Mouse (Mus musculus) MEL (cell line): ENCODE data around the gene Hp1bp3. TPM values are rescaled to one million over a fixed set of nuclear protein-coding genes. Genes with fewer than 3 reads are reported as not detected.

Source experiments
- DNase-seq: peaks from one replicate; pipeline ENCODE4 v3.0.0; 2011; ENCODE audit warnings: low read depth, low spot score
- H3K27ac ChIP-seq: 2 replicates; pipeline ENCODE4 v1.5.1; 2012; ENCODE audit warnings: low read depth, mild to moderate bottlenecking, control low read depth, low read length, moderate library complexity; ENCODE audit not compliant: control insufficient read depth
- H3K27me3 ChIP-seq, 2 experiments: fragments of 150-350 bp in 1 of 2; sonication (generic) in 1 of 2; 2 replicates each; pipeline ENCODE4 v1.6.1; 2012; ENCODE audit warnings: low read length in 2 of 2, mild to moderate bottlenecking in 2 of 2, improper control_type of control experiment in 1 of 2, moderate library complexity in 1 of 2; ENCODE audit not compliant: insufficient read depth in 2 of 2, control insufficient read depth in 1 of 2
- H3K36me3 ChIP-seq, 2 experiments: 2 replicates each; pipeline ENCODE4 v1.6.1; 2012 to 2014; ENCODE audit warnings: low read length in 2 of 2, improper control_type of control experiment in 1 of 2, inconsistent platforms in 1 of 2, mild to moderate bottlenecking in 1 of 2; ENCODE audit not compliant: insufficient read depth in 2 of 2, control insufficient read depth in 1 of 2
- H3K4me1 ChIP-seq, 2 experiments: fragments of 150-350 bp in 1 of 2; sonication (generic) in 1 of 2; 2 replicates each; pipeline ENCODE4 v1.6.1; 2012; ENCODE audit warnings: low read length in 2 of 2, improper control_type of control experiment in 1 of 2, mild to moderate bottlenecking in 1 of 2; ENCODE audit not compliant: insufficient read depth in 2 of 2, control insufficient read depth in 1 of 2
- H3K4me3 ChIP-seq, 2 experiments: fragments of 150-350 bp in 1 of 2; sonication (generic) in 1 of 2; 2 replicates each; pipeline ENCODE4 v1.5.1; 2012; ENCODE audit warnings: low read depth in 2 of 2, low read length in 2 of 2, mild to moderate bottlenecking in 2 of 2, moderate library complexity in 2 of 2, control low read depth in 1 of 2, improper control_type of control experiment in 1 of 2; ENCODE audit not compliant: control insufficient read depth in 1 of 2, insufficient read depth in 1 of 2
- H3K79me2 ChIP-seq: 2 replicates; pipeline ENCODE4 v1.6.1; 2012; ENCODE audit warnings: mild to moderate bottlenecking, low read length, moderate library complexity; ENCODE audit not compliant: control insufficient read depth, poor library complexity, insufficient read depth
- H3K9ac ChIP-seq: 2 replicates; pipeline ENCODE4 v1.6.1; 2012; ENCODE audit warnings: low read depth, mild to moderate bottlenecking, control low read depth, low read length, moderate library complexity; ENCODE audit not compliant: control insufficient read depth, poor library complexity, severe bottlenecking
- H3K9me3 ChIP-seq: fragments of 150-350 bp; sonication (generic); replicated peaks from 2 replicates; pipeline ENCODE4 v1.6.1; 2012; ENCODE audit warnings: mild to moderate bottlenecking, low read length, improper control_type of control experiment, moderate library complexity; ENCODE audit not compliant: insufficient read depth
- BHLHE40 ChIP-seq: IDR thresholded peaks from 2 replicates; pipeline ENCODE4 v1.6.1; 2012; ENCODE audit warnings: low read depth, mild to moderate bottlenecking, inconsistent platforms, low read length, improper control_type of control experiment, borderline replicate concordance
- CHD1 ChIP-seq: IDR thresholded peaks from 2 replicates; pipeline ENCODE4 v1.6.1; 2012; ENCODE audit warnings: low read depth, mild to moderate bottlenecking, inconsistent platforms, low read length, improper control_type of control experiment
- CTCF ChIP-seq, 3 experiments: IDR thresholded peaks in 2 of 3; conservative IDR thresholded peaks in 1 of 3; 2 replicates each; pipeline ENCODE4 v1.5.1; 2011 to 2012; ENCODE audit warnings: low read length in 3 of 3, low read depth in 2 of 3, mild to moderate bottlenecking in 2 of 3, improper control_type of control experiment in 1 of 3, inconsistent platforms in 1 of 3, mixed read lengths in 1 of 3, moderate library complexity in 1 of 3; ENCODE audit not compliant: control insufficient read depth in 1 of 3, insufficient read depth in 1 of 3, poor library complexity in 1 of 3, severe bottlenecking in 1 of 3
- ETS1 ChIP-seq: IDR thresholded peaks from 2 replicates; pipeline ENCODE4 v1.6.1; 2012; ENCODE audit warnings: low read depth, mild to moderate bottlenecking, inconsistent platforms, low read length, improper control_type of control experiment, moderate library complexity
- GATA1 ChIP-seq: IDR thresholded peaks from 2 replicates; pipeline ENCODE4 v1.6.1; 2011; ENCODE audit warnings: low read depth, low read length, improper control_type of control experiment
- HCFC1 ChIP-seq: IDR thresholded peaks from 2 replicates; pipeline ENCODE4 v1.6.1; 2012; ENCODE audit warnings: low read depth, mild to moderate bottlenecking, inconsistent platforms, low read length, improper control_type of control experiment, moderate library complexity
- JUND ChIP-seq: IDR thresholded peaks from 2 replicates; pipeline ENCODE4 v1.6.1; 2011; ENCODE audit warnings: low read depth, mild to moderate bottlenecking, improper control_type of control experiment, low read length
- KAT2A ChIP-seq: conservative IDR thresholded peaks from 2 replicates; pipeline ENCODE4 v1.6.1; 2012; ENCODE audit warnings: low read depth, low read length, improper control_type of control experiment, inconsistent platforms
- MAFK ChIP-seq: IDR thresholded peaks from 2 replicates; pipeline ENCODE4 v1.6.1; 2011; ENCODE audit warnings: low read depth, mild to moderate bottlenecking, low read length, improper control_type of control experiment, borderline replicate concordance
- MAZ ChIP-seq: IDR thresholded peaks from 2 replicates; pipeline ENCODE4 v1.6.1; 2012; ENCODE audit warnings: low read depth, mild to moderate bottlenecking, inconsistent platforms, low read length, improper control_type of control experiment
- MYC ChIP-seq: IDR thresholded peaks from 2 replicates; pipeline ENCODE4 v1.6.1; 2011; ENCODE audit warnings: low read depth, mild to moderate bottlenecking, low read length, improper control_type of control experiment, moderate library complexity
- NRF1 ChIP-seq: IDR thresholded peaks from 2 replicates; pipeline ENCODE4 v1.6.1; 2014; ENCODE audit warnings: low read depth, mild to moderate bottlenecking, inconsistent platforms, low read length, improper control_type of control experiment, moderate library complexity; ENCODE audit not compliant: poor library complexity, insufficient read depth, severe bottlenecking
- POLR2AphosphoS2 ChIP-seq: IDR thresholded peaks from 2 replicates; pipeline ENCODE4 v1.6.1; 2011; ENCODE audit warnings: low read length, improper control_type of control experiment
- RAD21 ChIP-seq: IDR thresholded peaks from 2 replicates; pipeline ENCODE4 v1.6.1; 2011; ENCODE audit warnings: mild to moderate bottlenecking, low read depth, low read length, improper control_type of control experiment
- SIN3A ChIP-seq: IDR thresholded peaks from 2 replicates; pipeline ENCODE4 v1.6.1; 2012; ENCODE audit warnings: low read length, improper control_type of control experiment, inconsistent platforms
- SMC3 ChIP-seq: IDR thresholded peaks from 2 replicates; pipeline ENCODE4 v1.6.1; 2011; ENCODE audit warnings: low read depth, low read length, improper control_type of control experiment
- TBP ChIP-seq: IDR thresholded peaks from 2 replicates; pipeline ENCODE4 v1.8.0; 2011; ENCODE audit warnings: low read depth, low read length, improper control_type of control experiment
- TCF12 ChIP-seq: IDR thresholded peaks from 2 replicates; pipeline ENCODE4 v1.6.1; 2014; ENCODE audit warnings: low read depth, mild to moderate bottlenecking, inconsistent platforms, low read length, improper control_type of control experiment, moderate library complexity
- UBTF ChIP-seq: IDR thresholded peaks from 2 replicates; pipeline ENCODE4 v1.6.1; 2012; ENCODE audit warnings: low read depth, mild to moderate bottlenecking, inconsistent platforms, low read length, improper control_type of control experiment, moderate library complexity, borderline replicate concordance; ENCODE audit not compliant: insufficient read depth
- ZC3H11A ChIP-seq: IDR thresholded peaks from 2 replicates; pipeline ENCODE4 v1.6.1; 2012; ENCODE audit warnings: low read depth, mild to moderate bottlenecking, inconsistent platforms, low read length, improper control_type of control experiment
- ZKSCAN1 ChIP-seq: IDR thresholded peaks from 2 replicates; pipeline ENCODE4 v1.6.1; 2012; ENCODE audit warnings: low read depth, mild to moderate bottlenecking, inconsistent platforms, low read length, improper control_type of control experiment, moderate library complexity
- ZNF384 ChIP-seq: IDR thresholded peaks from 2 replicates; pipeline ENCODE4 v1.6.1; 2012; ENCODE audit warnings: low read depth, mild to moderate bottlenecking, inconsistent platforms, low read length, improper control_type of control experiment
- polyA plus RNA-seq, 2 experiments: library from polyadenylated mRNA; stranded (reverse) in 1 of 2; unstranded in 1 of 2; fragments of >175 nt in 1 of 2; fragments of >200 nt in 1 of 2; gene quantifications; 2 replicates each; pipeline versions ENCODE4 v1.2.1 to v1.2.4; 2012; ENCODE audit warnings: low replicate concordance in 2 of 2, low read depth in 1 of 2; ENCODE audit not compliant: insufficient read length in 2 of 2, insufficient read depth in 1 of 2, missing spikeins in 1 of 2
- total RNA-seq: library from RNA; depleted of rRNA; stranded (reverse); fragments of 300-350 nt; gene quantifications from 2 replicates; pipeline ENCODE4 v1.2.3, GENCODE M21; 2012

Hp1bp3 gene
- total and polyA plus RNA-seq, 3 experiments: 45.1 to 74.0 TPM; not detected in 1

- Histone ChIP-seq H3K4me1 (no peaks in the 10 kb centered on the region), H3K27me3 (no peaks in the 10 kb centered on the region), H3K27ac (no peak overlapping the region), H3K9ac (no peak overlapping the region), H3K36me3 (no peaks in the 10 kb centered on the region), H3K79me2 (no peaks in the 10 kb centered on the region), H3K9me3 (no peaks in the 10 kb centered on the region), H3K4me3 (no peak overlapping the region)
- peak; percentile 94 for DNase-seq
- TF ChIP-seq KAT2A (no peak), BHLHE40 (no peak), CHD1 (no peak), MAZ (no peak), SIN3A (peak; percentile 67), RAD21 (peak; percentile 81), TBP (peak; percentile 54; the same call in 1 of the 2 replicates), SMC3 (peak; percentile 98), ZNF384 (peak; percentile 49; the same call in 1 of the 2 replicates), ZC3H11A (peak; percentile 79), ZKSCAN1 (0 out of 2 replicates have a peak, but pooled peaks have one; percentile 52), GATA1 (peak; percentile 51), JUND (peak; percentile 81; the same call in 1 of the 2 replicates), UBTF (no peak), CTCF (IDR thresholded peaks at IDR 0.05 in 2 of 3, conservative IDR thresholded peaks at IDR 0.05 in 1 of 3; ENCODE audit: control insufficient read depth in 1 of 3, insufficient read depth in 1 of 3, low read depth in 2 of 3, low read length in 3 of 3, poor library complexity in 1 of 3, severe bottlenecking in 1 of 3) (peak; percentile 96 to 100 (median 99)), HCFC1 (peak; percentile 52; the same call in 1 of the 2 replicates)
These were observed 66.7 kb downstream of the Hp1bp3 start for GRCm38 (mm10) chr4:138282834-138283233.

- no peak for DNase-seq
- Histone ChIP-seq H3K9me3 (no peaks in the 10 kb centered on the region), H3K79me2 (no peaks in the 10 kb centered on the region), H3K36me3 (no peaks in the 10 kb centered on the region), H3K9ac (no peak overlapping the region), H3K4me3 (no peak overlapping the region), H3K4me1 (peaks cover 0 to 5% of the 10 kb centered on the region in 2 experiments; a peak in 2 of 4 replicates), H3K27me3 (no peaks in the 10 kb centered on the region), H3K27ac (no peak overlapping the region)
- TF ChIP-seq TBP (no peak), TCF12 (no peak), MYC (no peak), RAD21 (no peak), ETS1 (no peak), MAFK (no peak), POLR2AphosphoS2 (no peak), NRF1 (no peak)
- TF ChIP-seq, all 39 proteins: peak for 0
These were observed 70.3 kb downstream of the Hp1bp3 start for GRCm38 (mm10) chr4:138286411-138286810.
